Mouse (Mus musculus) adrenal gland, postnatal 10 days (tissue): ENCODE results near the gene Smok3a. TPM values are rescaled to one million over a fixed set of nuclear protein-coding genes. Genes with fewer than 3 reads are reported as not detected.

Source experiments
- total RNA-seq, 2 experiments: library from RNA; stranded (reverse); gene quantifications; 2 replicates each; pipeline ENCODE4 v1.2.3; 2021

Gene Smok3a
- total RNA-seq, 2 experiments from 2014 or later = not detected

Other genes with a start within 250 kb of the Smok3a start
- gene Ppp1r35, start 242.4 kb upstream of the Smok3a start, total RNA-seq = 10 to 100 TPM; 21.6 to 23.1 TPM
- 10 to 100 TPM; 43.5 to 47.9 TPM for gene Mepce, start 233.6 kb upstream of the Smok3a start, total RNA-seq
- 1 to 10 TPM; 5.9 to 6.7 TPM for gene Zcwpw1, start 233.5 kb upstream of the Smok3a start, total RNA-seq
- 1 to 10 TPM; 1.6 to 2.8 TPM for gene Pilra, start 185.0 kb upstream of the Smok3a start, total RNA-seq
- 1 to 10 TPM; 1.5 to 2.1 TPM for gene Pilrb1, start 163.2 kb upstream of the Smok3a start, total RNA-seq
- 1 to 10 TPM; 2.0 to 2.2 TPM for gene Pilrb2, start 149.4 kb upstream of the Smok3a start, total RNA-seq
- gene Cyp3a13, start 99.6 kb upstream of the Smok3a start, total RNA-seq = 1 to 10 TPM; 3.0 to 8.2 TPM
- 1 to 10 TPM; 1.2 to 2.2 TPM for gene Gjc3, start 58.2 kb upstream of the Smok3a start, total RNA-seq
- gene Azgp1, start 39.7 kb upstream of the Smok3a start, total RNA-seq = 100 to 1,000 TPM in 1 of 2 experiments, 10 to 100 TPM in 1; 48.9 to 125 TPM
- not detected for gene Smok3b, start 168 bp downstream of the Smok3a start, total RNA-seq
- not detected for gene Smok3c, start 31.9 kb downstream of the Smok3a start, total RNA-seq
- gene Zkscan1, start 63.8 kb downstream of the Smok3a start, total RNA-seq = 10 to 100 TPM; 29.2 to 33.8 TPM
- 10 to 100 TPM; 17.3 to 19.4 TPM for gene Zscan21, start 95.6 kb downstream of the Smok3a start, total RNA-seq
- gene Zfp113, start 134.5 kb downstream of the Smok3a start, total RNA-seq = 10 to 100 TPM; 10.6 to 14.3 TPM
- gene Cops6, start 139.8 kb downstream of the Smok3a start, total RNA-seq = 100 to 1,000 TPM; 151 to 155 TPM
- gene Ap4m1, start 150.7 kb downstream of the Smok3a start, total RNA-seq = 10 to 100 TPM; 19.7 to 31.9 TPM
- 10 to 100 TPM; 52.6 to 68.5 TPM for gene Mcm7, start 151.2 kb downstream of the Smok3a start, total RNA-seq
- 10 to 100 TPM; 30.4 to 33.3 TPM for gene Taf6, start 166.2 kb downstream of the Smok3a start, total RNA-seq
- 10 to 100 TPM; 19.1 to 20.1 TPM for gene Cnpy4, start 166.2 kb downstream of the Smok3a start, total RNA-seq
- gene Mblac1, start 173.1 kb downstream of the Smok3a start, total RNA-seq = 1 to 10 TPM; 8.1 to 9.4 TPM
- under 1 TPM; 0.51 to 0.96 TPM for gene Nxpe5, start 204.6 kb downstream of the Smok3a start, total RNA-seq
- 10 to 100 TPM; 67.1 to 74.8 TPM for gene Lamtor4, start 234.2 kb downstream of the Smok3a start, total RNA-seq
- 10 to 100 TPM; 17.1 to 20.6 TPM for gene BC037034, start 242.8 kb downstream of the Smok3a start, total RNA-seq